Comparison of ENCODE assay signal across 9 mouse cellular contexts in genomic region chr9:21558366-21558765, GRCm38 (mm10). TPM values are rescaled to one million over a fixed set of nuclear protein-coding genes. Genes with fewer than 3 reads are reported as not detected.
DNase-seq lines count a peak whose midpoint lies in the region; ATAC-seq and TF ChIP-seq lines count a peak whose summit lies in the region.
"Had no signal": no experiment of that assay in that cellular context is flagged by ENCODE, and none has a peak within 500 bp of the region (broad histone marks: within the 10 kb centered on the region; RNA-seq: fewer than 3 reads in every experiment).

No protein-coding gene starts in this region.

- peak overlapping the region; percentile 58 for H3K4me3 ChIP-seq in E14TG2a.4 (replicated peaks; ENCODE audit: low read length)
- H3K4me3 ChIP-seq in heart, postnatal 0 days (ENCODE audit: low read depth, low read length): no peak overlapping the region
- H3K4me3 ChIP-seq in liver, embryonic 16.5 days (ENCODE audit: low read depth, low read length): peak overlapping the region; percentile 26; the same call in 1 of the 2 replicates
- H3K4me3 ChIP-seq in thymus, adult 2 months (ENCODE audit: control insufficient read depth, insufficient read depth, low read length): no peak overlapping the region
- H3K4me3 ChIP-seq: limb, embryonic 10.5 days; neural tube, embryonic 13.5 days had no signal

- 19% methylated on average over 4 of the region's 4 CpGs for WGBS in heart, postnatal 0 days
- 24% methylated on average over 4 of the region's 4 CpGs for WGBS in liver, embryonic 16.5 days (ENCODE audit: insufficient replicate concordance)
- WGBS in thymus, adult 2 months: 94% methylated on average over 4 of the region's 4 CpGs

- peaks cover 91% of the 10 kb centered on the region for H3K4me1 ChIP-seq in E14TG2a.4 (replicated peaks; ENCODE audit: low read depth, low read length)
- peaks cover 18% of the 10 kb centered on the region for H3K4me1 ChIP-seq in heart, postnatal 0 days (ENCODE audit: control insufficient read depth, insufficient read depth)
- H3K4me1 ChIP-seq in liver, embryonic 16.5 days (ENCODE audit: control insufficient read depth, low read depth, low read length): peaks cover 59% of the 10 kb centered on the region
- no peaks in the 10 kb centered on the region for H3K4me1 ChIP-seq in thymus, adult 2 months (replicated peaks; ENCODE audit: control insufficient read depth, insufficient read depth, low read length)
- H3K4me1 ChIP-seq: limb, embryonic 10.5 days had no signal

- H3K27me3 ChIP-seq in E14TG2a.4 (ENCODE audit: insufficient read depth, low read length): no peaks in the 10 kb centered on the region
- no peaks in the 10 kb centered on the region for H3K27me3 ChIP-seq in heart, postnatal 0 days (ENCODE audit: control insufficient read depth, insufficient read depth, low read length)
- H3K27me3 ChIP-seq in liver, embryonic 16.5 days (ENCODE audit: control insufficient read depth, insufficient read depth, low read depth, low read length): no peaks in the 10 kb centered on the region
- H3K27me3 ChIP-seq in thymus, adult 2 months (ENCODE audit: control insufficient read depth, insufficient read depth, low read length): no peaks in the 10 kb centered on the region
- H3K27me3 ChIP-seq: neural tube, embryonic 13.5 days had no signal

- no peak overlapping the region for H3K4me2 ChIP-seq in heart, postnatal 0 days (ENCODE audit: low read depth, low read length)
- H3K4me2 ChIP-seq in liver, embryonic 16.5 days (ENCODE audit: low read depth, low read length): peak overlapping the region; percentile 65
- H3K4me2 ChIP-seq: neural tube, embryonic 13.5 days had no signal

- TF ChIP-seq EP300 in heart, postnatal 0 days (IDR thresholded peaks at IDR 0.05; ENCODE audit: low read depth): no peak

- DNase-seq in MEL-GATA-1-ER (ENCODE audit: extremely low read depth, low read depth): peak; percentile 58
- peak; percentile 59 for DNase-seq in heart, postnatal 0 days (ENCODE audit: low spot score)
- no peak for DNase-seq in cerebellum, adult 9-10 months
- DNase-seq in thymus, adult 2 months: no peak
- DNase-seq in frontal cortex, postnatal 36 days (ENCODE audit: low spot score in 2 of 2): no peak

- TF ChIP-seq POLR2A in thymus, adult 2 months (IDR thresholded peaks at IDR 0.05; ENCODE audit: control insufficient read depth, extremely low read depth, insufficient read depth, low read length, poor library complexity): no peak

- H3K27ac ChIP-seq in heart, postnatal 0 days (ENCODE audit: low read depth): peak overlapping the region; percentile 33
- peak overlapping the region; percentile 93 for H3K27ac ChIP-seq in liver, embryonic 16.5 days (ENCODE audit: low read length)
- H3K27ac ChIP-seq in thymus, adult 2 months (ENCODE audit: control insufficient read depth, insufficient read depth, low read length): no peak overlapping the region
- H3K27ac ChIP-seq: limb, embryonic 10.5 days; neural tube, embryonic 13.5 days had no signal

- TF ChIP-seq CTCF in E14TG2a.4 (conservative IDR thresholded peaks at IDR 0.05; ENCODE audit: low read length): no peak
- TF ChIP-seq CTCF in heart, postnatal 0 days (IDR thresholded peaks at IDR 0.05; ENCODE audit: low read depth): no peak
- TF ChIP-seq CTCF in thymus, adult 2 months (IDR thresholded peaks at IDR 0.05; ENCODE audit: borderline replicate concordance, control insufficient read depth, extremely low read depth, insufficient read depth, low read length, poor library complexity): no peak

- H3K36me3 ChIP-seq in E14TG2a.4 (ENCODE audit: insufficient read depth, low read length): peaks cover 79% of the 10 kb centered on the region
- H3K36me3 ChIP-seq in heart, postnatal 0 days (replicated peaks; ENCODE audit: control insufficient read depth, insufficient read depth, low read length): 0 out of 2 replicates have a peak, but pooled peaks cover 6% of the 10 kb centered on the region
- peaks cover 2% of the 10 kb centered on the region; the same call in 1 of the 2 replicates for H3K36me3 ChIP-seq in liver, embryonic 16.5 days (ENCODE audit: control insufficient read depth, insufficient read depth)
- H3K36me3 ChIP-seq in thymus, adult 2 months (ENCODE audit: control insufficient read depth, insufficient read depth, low read length): no peaks in the 10 kb centered on the region

- peak; percentile 65 for ATAC-seq in heart, postnatal 0 days (ENCODE audit: insufficient read depth, low read depth)
- peak; percentile 99 for ATAC-seq in liver, embryonic 16.5 days (ENCODE audit: low read depth)

- H3K9me3 ChIP-seq in E14TG2a.4 (ENCODE audit: low read length): no peaks in the 10 kb centered on the region
- no peaks in the 10 kb centered on the region for H3K9me3 ChIP-seq in heart, postnatal 0 days (replicated peaks; ENCODE audit: control insufficient read depth, low read length)
- H3K9me3 ChIP-seq in liver, embryonic 16.5 days (replicated peaks; ENCODE audit: control insufficient read depth, low read length): no peaks in the 10 kb centered on the region
- H3K9me3 ChIP-seq: limb, embryonic 10.5 days; neural tube, embryonic 13.5 days had no signal

- no peak overlapping the region for H3K9ac ChIP-seq in heart, postnatal 0 days (replicated peaks; ENCODE audit: low read depth, low read length)
- peak overlapping the region; percentile 57 for H3K9ac ChIP-seq in liver, embryonic 16.5 days (ENCODE audit: low read depth, low read length)
- H3K9ac ChIP-seq: neural tube, embryonic 13.5 days had no signal

RNA-seq across cellular contexts. Expression of gene Carm1, which starts 11.7 kb away (rescaled TPM):
- total RNA-seq in heart, postnatal 0 days (2014; rRNA removed; ENCODE audit: low replicate concordance): 49.5 and 78.3 TPM in 2 replicates
- polyA plus RNA-seq in heart, postnatal 0 days (2015; fragmentation: Nextera tagmentation; extraction: Ambion mirVana): 11.3 and 12.7 TPM in 2 replicates
- 7.0 and 9.3 TPM in 2 replicates for polyA plus RNA-seq in liver, embryonic 16.5 days (2015; fragmentation: Nextera tagmentation; extraction: Ambion mirVana)
- 98.5 and 112 TPM in 2 replicates for polyA plus RNA-seq in thymus, adult 2 months (2012; rRNA removed)

RNA-seq across cellular contexts. Expression of gene AB124611, which starts 32.4 kb away (rescaled TPM):
- total RNA-seq in heart, postnatal 0 days (2014; rRNA removed; ENCODE audit: low replicate concordance): 0.15 and 3.3 TPM in 2 replicates
- polyA plus RNA-seq in heart, postnatal 0 days (2015; fragmentation: Nextera tagmentation; extraction: Ambion mirVana): 1.00 and 1.6 TPM in 2 replicates
- polyA plus RNA-seq in liver, embryonic 16.5 days (2015; fragmentation: Nextera tagmentation; extraction: Ambion mirVana): 9.6 and 11.3 TPM in 2 replicates
- polyA plus RNA-seq in thymus, adult 2 months (2012; rRNA removed): 29.5 and 31.1 TPM in 2 replicates

RNA-seq across cellular contexts. Expression of gene Timm29, which starts 34.2 kb away (rescaled TPM):
- total RNA-seq in heart, postnatal 0 days (2014; rRNA removed; ENCODE audit: low replicate concordance): 33.4 and 44.6 TPM in 2 replicates
- polyA plus RNA-seq in heart, postnatal 0 days (2015; fragmentation: Nextera tagmentation; extraction: Ambion mirVana): 23.2 and 23.7 TPM in 2 replicates
- 13.9 and 14.1 TPM in 2 replicates for polyA plus RNA-seq in liver, embryonic 16.5 days (2015; fragmentation: Nextera tagmentation; extraction: Ambion mirVana)
- polyA plus RNA-seq in thymus, adult 2 months (2012; rRNA removed): 43.5 and 45.8 TPM in 2 replicates

RNA-seq across cellular contexts. Expression of gene Yipf2, which starts 34.3 kb away (rescaled TPM):
- total RNA-seq in heart, postnatal 0 days (2014; rRNA removed; ENCODE audit: low replicate concordance): 12.3 and 17.6 TPM in 2 replicates
- 9.1 and 11.9 TPM in 2 replicates for polyA plus RNA-seq in heart, postnatal 0 days (2015; fragmentation: Nextera tagmentation; extraction: Ambion mirVana)
- polyA plus RNA-seq in liver, embryonic 16.5 days (2015; fragmentation: Nextera tagmentation; extraction: Ambion mirVana): 11.5 and 12.5 TPM in 2 replicates
- polyA plus RNA-seq in thymus, adult 2 months (2012; rRNA removed): 47.1 and 50.6 TPM in 2 replicates

RNA-seq across cellular contexts. Expression of gene Tmed1, which starts 48.3 kb away (rescaled TPM):
- total RNA-seq in heart, postnatal 0 days (2014; rRNA removed; ENCODE audit: low replicate concordance): 70.5 and 99.3 TPM in 2 replicates
- polyA plus RNA-seq in heart, postnatal 0 days (2015; fragmentation: Nextera tagmentation; extraction: Ambion mirVana): 83.7 and 89.1 TPM in 2 replicates
- 27.3 and 29.8 TPM in 2 replicates for polyA plus RNA-seq in liver, embryonic 16.5 days (2015; fragmentation: Nextera tagmentation; extraction: Ambion mirVana)
- polyA plus RNA-seq in thymus, adult 2 months (2012; rRNA removed): 12.8 and 17.0 TPM in 2 replicates

Comparison
In these comparisons a context has a peak if more than half of its experiments do, and no peak if none do; other contexts are left out.
1. H3K4me3 ChIP-seq: peak in E14TG2a.4 (single experiment) and liver, embryonic 16.5 days (single experiment); none in heart, postnatal 0 days (single experiment) and thymus, adult 2 months (single experiment).
2. DNase-seq: peak in MEL-GATA-1-ER (single experiment) and heart, postnatal 0 days (single experiment); none in cerebellum, adult 9-10 months (single experiment), thymus, adult 2 months (single experiment) and frontal cortex, postnatal 36 days (0 of 2).